7 mouse cellular contexts compared by ENCODE assay signal in the genomic region with DNA sequence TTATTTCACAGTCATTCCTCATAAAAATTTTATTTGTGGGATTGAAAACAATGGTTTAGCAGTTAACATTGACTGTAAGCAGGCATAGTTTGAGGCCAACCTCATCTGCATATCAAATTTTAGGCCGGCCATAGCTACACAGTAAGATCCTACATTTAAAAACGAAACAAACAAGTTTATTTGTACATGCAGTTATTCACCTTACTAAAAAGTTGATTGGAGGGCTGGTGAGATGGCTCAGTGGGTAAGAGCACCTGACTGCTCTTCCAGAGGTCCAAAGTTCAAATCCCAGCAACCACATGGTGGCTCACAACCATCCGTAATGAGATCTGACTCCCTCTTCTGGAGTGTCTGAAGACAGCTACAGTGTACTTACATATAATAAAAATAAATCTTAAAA. TPM values are rescaled to one million over a fixed set of nuclear protein-coding genes. Genes with fewer than 3 reads are reported as not detected.
DNase-seq lines count a peak whose midpoint lies in the region; ATAC-seq and TF ChIP-seq lines count a peak whose summit lies in the region.
"Not testable (repeated sequence)": the region's sequence is repeated elsewhere in the genome, so short reads cannot be mapped to it uniquely, and the experiment has no call there.

No protein-coding gene starts in this region.

- ATAC-seq in embryonic facial prominence, embryonic 15.5 days (ENCODE audit: insufficient number of reproducible peaks, low FRiP score, low TSS enrichment, low read depth); hindbrain, embryonic 12.5 days (ENCODE audit: low FRiP score); limb, embryonic 12.5 days (ENCODE audit: insufficient number of reproducible peaks, insufficient read depth, low FRiP score, low TSS enrichment, low read depth); liver, postnatal 0 days; midbrain, embryonic 16.5 days: not testable (repeated sequence)

- H3K27me3 ChIP-seq in embryonic facial prominence, embryonic 15.5 days; hindbrain, embryonic 12.5 days; limb, embryonic 12.5 days; liver, postnatal 0 days (ENCODE audit: insufficient read depth, low read length); midbrain, embryonic 16.5 days (ENCODE audit: control insufficient read depth, insufficient read depth, low read depth, low read length): not testable (repeated sequence)

- peak overlapping the region; percentile 35; the same call in 1 of the 2 replicates for H3K4me2 ChIP-seq in embryonic facial prominence, embryonic 15.5 days (replicated peaks)
- peak overlapping the region; percentile 99 for H3K4me2 ChIP-seq in hindbrain, embryonic 12.5 days (replicated peaks)
- H3K4me2 ChIP-seq in limb, embryonic 12.5 days: peak overlapping the region; percentile 48
- peak overlapping the region; percentile 66 for H3K4me2 ChIP-seq in liver, postnatal 0 days (ENCODE audit: low read depth, low read length)
- peak overlapping the region; percentile 34 for H3K4me2 ChIP-seq in midbrain, embryonic 16.5 days (ENCODE audit: low read length)

- not testable (repeated sequence) for DNase-seq in gastrocnemius, adult 2 months; liver, postnatal 0 days
- DNase-seq in kidney, adult 11 months: peak; percentile 49

- H3K36me3 ChIP-seq in embryonic facial prominence, embryonic 15.5 days: peaks cover 24% of the 10 kb centered on the region
- peaks cover 20% of the 10 kb centered on the region for H3K36me3 ChIP-seq in hindbrain, embryonic 12.5 days
- H3K36me3 ChIP-seq in limb, embryonic 12.5 days: peaks cover 49% of the 10 kb centered on the region
- peaks cover 24% of the 10 kb centered on the region for H3K36me3 ChIP-seq in liver, postnatal 0 days (replicated peaks; ENCODE audit: insufficient read depth, low read length)
- peaks cover 10% of the 10 kb centered on the region for H3K36me3 ChIP-seq in midbrain, embryonic 16.5 days (ENCODE audit: control insufficient read depth, insufficient read depth, low read length)

- WGBS in embryonic facial prominence, embryonic 15.5 days: 70% methylated on average over 3 of the region's 3 CpGs
- WGBS in hindbrain, embryonic 12.5 days: 80% methylated on average over 3 of the region's 3 CpGs
- 88% methylated on average over 3 of the region's 3 CpGs for WGBS in limb, embryonic 12.5 days
- WGBS in liver, postnatal 0 days (ENCODE audit: insufficient replicate concordance): 58% methylated on average over 3 of the region's 3 CpGs
- WGBS in midbrain, embryonic 16.5 days: 80% methylated on average over 3 of the region's 3 CpGs

- intact Hi-C loops in gastrocnemius, adult 2 months (cut with DNase I): not testable (repeated sequence)

- H3K4me3 ChIP-seq in embryonic facial prominence, embryonic 15.5 days (replicated peaks): peak overlapping the region; percentile 22; the same call in 1 of the 2 replicates
- peak overlapping the region; percentile 96; the same call in 1 of the 2 replicates for H3K4me3 ChIP-seq in gastrocnemius, adult 2 months
- not testable (repeated sequence) for H3K4me3 ChIP-seq in hindbrain, embryonic 12.5 days
- H3K4me3 ChIP-seq in limb, embryonic 12.5 days (replicated peaks): peak overlapping the region; percentile 22
- H3K4me3 ChIP-seq in liver, postnatal 0 days (ENCODE audit: low read depth, low read length): peak overlapping the region; percentile 44
- H3K4me3 ChIP-seq in midbrain, embryonic 16.5 days (ENCODE audit: low read depth, low read length): peak overlapping the region; percentile 3; the same call in 1 of the 2 replicates

- not testable (repeated sequence) for TF ChIP-seq EP300 in liver, postnatal 0 days (IDR thresholded peaks at IDR 0.05; ENCODE audit: low read depth)

- H3K9ac ChIP-seq in embryonic facial prominence, embryonic 15.5 days; hindbrain, embryonic 12.5 days; limb, embryonic 12.5 days (replicated peaks); midbrain, embryonic 16.5 days (ENCODE audit: low read depth, low read length): not testable (repeated sequence)
- peak overlapping the region; percentile 39; the same call in 1 of the 2 replicates for H3K9ac ChIP-seq in liver, postnatal 0 days (replicated peaks)

- TF ChIP-seq CTCF in gastrocnemius, adult 2 months (IDR thresholded peaks at IDR 0.05); liver, postnatal 0 days (IDR thresholded peaks at IDR 0.05; ENCODE audit: low read depth): not testable (repeated sequence)

- H3K27ac ChIP-seq in embryonic facial prominence, embryonic 15.5 days (replicated peaks); gastrocnemius, adult 2 months; hindbrain, embryonic 12.5 days; limb, embryonic 12.5 days; midbrain, embryonic 16.5 days (ENCODE audit: low read length): not testable (repeated sequence)
- H3K27ac ChIP-seq in liver, postnatal 0 days (ENCODE audit: low read depth): peak overlapping the region; percentile 37; the same call in 1 of the 2 replicates

- H3K4me1 ChIP-seq in embryonic facial prominence, embryonic 15.5 days: peaks cover 14% of the 10 kb centered on the region
- peaks cover 15% of the 10 kb centered on the region for H3K4me1 ChIP-seq in hindbrain, embryonic 12.5 days
- peaks cover 11% of the 10 kb centered on the region for H3K4me1 ChIP-seq in limb, embryonic 12.5 days (replicated peaks)
- H3K4me1 ChIP-seq in liver, postnatal 0 days (ENCODE audit: insufficient read depth): peaks cover 12% of the 10 kb centered on the region
- peaks cover 28% of the 10 kb centered on the region for H3K4me1 ChIP-seq in midbrain, embryonic 16.5 days (ENCODE audit: control insufficient read depth, insufficient read depth, low read length)

- not testable (repeated sequence) for H3K9me3 ChIP-seq in embryonic facial prominence, embryonic 15.5 days (replicated peaks); hindbrain, embryonic 12.5 days (replicated peaks); limb, embryonic 12.5 days; liver, postnatal 0 days (ENCODE audit: low read length); midbrain, embryonic 16.5 days (replicated peaks; ENCODE audit: control insufficient read depth, low read length, poor library complexity, severe bottlenecking)

RNA-seq across cellular contexts. Expression of gene Cdk12, which starts 3.4 kb away (rescaled TPM):
- 9.9 and 10.6 TPM in 2 replicates for polyA plus RNA-seq in embryonic facial prominence, embryonic 15.5 days (2015; fragmentation: Nextera tagmentation; extraction: Ambion mirVana)
- 10 to 100 TPM; 14.2 to 17.1 TPM for total RNA-seq in gastrocnemius, adult 2 months (2021)
- polyA plus RNA-seq in hindbrain, embryonic 12.5 days (2016; fragmentation: Nextera tagmentation; extraction: Ambion mirVana): 14.6 and 15.1 TPM in 2 replicates
- polyA plus RNA-seq in limb, embryonic 12.5 days (2016; fragmentation: Nextera tagmentation; extraction: Ambion mirVana): 15.1 and 17.0 TPM in 2 replicates
- 3.2 and 3.9 TPM in 2 replicates for polyA plus RNA-seq in liver, postnatal 0 days (2015; fragmentation: Nextera tagmentation; extraction: Ambion mirVana)
- polyA plus RNA-seq in midbrain, embryonic 16.5 days (2015; fragmentation: Nextera tagmentation; extraction: Ambion mirVana): 6.9 and 8.3 TPM in 2 replicates

RNA-seq across cellular contexts. Expression of gene Med1, which starts 13.2 kb away (rescaled TPM):
- polyA plus RNA-seq in embryonic facial prominence, embryonic 15.5 days (2015; fragmentation: Nextera tagmentation; extraction: Ambion mirVana): 57.9 and 59.1 TPM in 2 replicates
- 10 to 100 TPM; 26.4 to 33.1 TPM for total RNA-seq in gastrocnemius, adult 2 months (2021)
- 74.3 and 84.9 TPM in 2 replicates for polyA plus RNA-seq in hindbrain, embryonic 12.5 days (2016; fragmentation: Nextera tagmentation; extraction: Ambion mirVana)
- 75.3 and 80.1 TPM in 2 replicates for polyA plus RNA-seq in limb, embryonic 12.5 days (2016; fragmentation: Nextera tagmentation; extraction: Ambion mirVana)
- 15.0 and 16.2 TPM in 2 replicates for polyA plus RNA-seq in liver, postnatal 0 days (2015; fragmentation: Nextera tagmentation; extraction: Ambion mirVana)
- 53.0 and 62.5 TPM in 2 replicates for polyA plus RNA-seq in midbrain, embryonic 16.5 days (2015; fragmentation: Nextera tagmentation; extraction: Ambion mirVana)

RNA-seq across cellular contexts. Expression of gene Fbxl20, which starts 56.1 kb away (rescaled TPM):
- polyA plus RNA-seq in embryonic facial prominence, embryonic 15.5 days (2015; fragmentation: Nextera tagmentation; extraction: Ambion mirVana): 22.0 and 24.0 TPM in 2 replicates
- 1 to 10 TPM; 8.2 to 9.7 TPM for total RNA-seq in gastrocnemius, adult 2 months (2021)
- polyA plus RNA-seq in hindbrain, embryonic 12.5 days (2016; fragmentation: Nextera tagmentation; extraction: Ambion mirVana): 31.1 and 36.8 TPM in 2 replicates
- polyA plus RNA-seq in limb, embryonic 12.5 days (2016; fragmentation: Nextera tagmentation; extraction: Ambion mirVana): 24.3 and 25.9 TPM in 2 replicates
- 4.9 and 6.3 TPM in 2 replicates for polyA plus RNA-seq in liver, postnatal 0 days (2015; fragmentation: Nextera tagmentation; extraction: Ambion mirVana)
- polyA plus RNA-seq in midbrain, embryonic 16.5 days (2015; fragmentation: Nextera tagmentation; extraction: Ambion mirVana): 25.5 and 30.7 TPM in 2 replicates

Comparison
In these comparisons a context has a peak if more than half of its experiments do, and no peak if none do; other contexts are left out.
1. H3K4me2 ChIP-seq: peak in every context shown above with its lines; median percentile 99 in hindbrain, embryonic 12.5 days; 66 in liver, postnatal 0 days; 48 in limb, embryonic 12.5 days; 35 in embryonic facial prominence, embryonic 15.5 days; 34 in midbrain, embryonic 16.5 days.